Mouse (Mus musculus): ENCODE results near the gene Trim80.
A peak's percentile ranks its signal among the peaks of the same experiment; 100 is the strongest.
"Not testable (repeated sequence)": the region's sequence is repeated elsewhere in the genome, so short reads cannot be mapped to it uniquely, and the experiment has no call there.

Trim80 gene

DNA sequence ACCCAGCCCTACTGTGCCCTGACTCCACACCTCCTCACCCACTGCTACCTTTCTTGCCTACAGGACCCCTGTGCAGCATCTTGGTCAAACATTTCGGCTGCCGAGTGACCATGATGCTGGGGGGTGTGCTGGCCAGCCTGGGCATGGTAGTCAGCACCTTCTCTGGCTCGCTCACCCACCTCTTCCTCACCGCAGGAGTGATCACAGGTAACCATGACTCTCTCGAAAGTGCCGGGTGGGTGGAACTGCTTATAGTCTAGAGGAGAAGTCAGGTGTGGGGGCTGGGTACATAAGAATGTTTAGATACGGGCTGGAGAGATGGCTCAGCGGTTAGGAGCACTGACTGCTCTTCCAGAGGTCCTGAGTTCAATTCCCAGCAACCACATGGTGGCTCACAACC is 24.5 kb downstream of the Trim80 start:
- DNase-seq: no peak

DNA sequence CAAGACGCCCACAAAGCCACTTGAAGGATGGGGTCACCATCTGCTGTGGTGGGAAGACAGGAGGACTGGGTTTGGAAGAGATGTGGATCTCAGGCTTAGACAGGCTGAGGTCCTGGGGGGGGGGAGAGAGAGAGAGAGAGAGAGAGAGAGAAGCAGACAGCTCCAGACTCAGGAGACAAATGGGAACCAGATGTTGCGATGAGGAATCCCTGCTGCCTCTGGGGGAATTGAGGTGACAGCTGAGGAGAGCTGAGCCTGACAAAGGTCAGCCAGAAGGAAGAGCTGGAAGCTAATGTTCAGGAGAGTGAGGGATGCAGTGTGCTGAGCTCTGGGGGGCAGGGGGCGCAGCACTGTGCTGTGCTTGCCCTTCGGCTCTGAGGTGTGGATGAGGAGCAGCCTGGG is 26.9 kb downstream of the Trim80 start:
- DNase-seq: peak; percentile 52

DNA sequence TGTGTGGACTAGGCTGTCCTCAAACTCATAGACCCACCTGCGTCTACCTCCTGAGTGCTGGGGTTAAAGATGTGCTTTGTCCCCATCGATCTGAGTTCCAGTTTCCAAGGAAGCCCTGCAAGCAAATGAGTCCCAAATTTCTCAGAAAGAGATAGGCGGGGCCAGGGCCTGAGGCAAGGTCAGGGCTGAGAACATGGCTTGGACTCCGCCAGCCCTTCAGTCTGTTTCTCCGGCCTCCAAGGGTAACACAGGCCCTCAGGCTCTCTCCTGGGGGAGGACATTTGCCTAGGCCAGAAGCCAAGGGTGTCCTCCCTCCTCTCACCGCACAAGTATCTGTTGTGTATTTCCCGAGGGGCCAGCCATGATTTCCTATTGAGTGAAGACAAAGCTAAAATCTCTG is 31.8 kb downstream of the Trim80 start:
- DNase-seq: no peak

DNA sequence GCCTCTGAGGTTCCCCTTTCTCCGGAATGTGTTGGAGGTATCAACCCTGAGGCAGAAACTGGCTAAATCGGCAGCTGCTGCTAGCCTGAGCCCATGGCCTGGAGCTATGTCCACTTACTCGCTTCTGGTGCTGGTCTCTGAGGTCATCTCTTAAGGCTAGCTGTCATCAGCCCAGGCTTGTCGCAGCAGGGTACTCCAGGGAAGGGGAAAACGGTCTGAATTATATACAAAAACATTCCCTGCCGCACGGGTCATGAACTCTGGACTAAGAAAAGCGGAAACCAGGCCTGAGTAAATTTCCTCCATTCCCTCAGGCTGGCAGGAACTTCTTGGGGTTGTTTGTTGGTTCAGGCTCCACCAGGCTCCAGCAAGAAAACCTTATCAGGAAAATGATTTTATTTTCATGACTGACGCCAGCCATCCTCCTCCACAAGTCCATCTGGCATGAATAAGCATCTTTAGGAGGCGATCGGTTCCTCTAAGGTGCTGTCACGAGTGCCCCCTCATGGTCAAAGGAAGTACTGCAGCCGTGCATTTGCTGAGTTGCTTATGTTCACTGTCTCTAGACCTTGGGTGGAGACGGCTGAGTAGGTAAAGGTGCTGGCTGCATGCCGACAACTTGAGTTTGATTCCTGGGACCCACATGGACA is 33.4 kb downstream of the Trim80 start:
- peak; percentile 95 for DNase-seq

DNA sequence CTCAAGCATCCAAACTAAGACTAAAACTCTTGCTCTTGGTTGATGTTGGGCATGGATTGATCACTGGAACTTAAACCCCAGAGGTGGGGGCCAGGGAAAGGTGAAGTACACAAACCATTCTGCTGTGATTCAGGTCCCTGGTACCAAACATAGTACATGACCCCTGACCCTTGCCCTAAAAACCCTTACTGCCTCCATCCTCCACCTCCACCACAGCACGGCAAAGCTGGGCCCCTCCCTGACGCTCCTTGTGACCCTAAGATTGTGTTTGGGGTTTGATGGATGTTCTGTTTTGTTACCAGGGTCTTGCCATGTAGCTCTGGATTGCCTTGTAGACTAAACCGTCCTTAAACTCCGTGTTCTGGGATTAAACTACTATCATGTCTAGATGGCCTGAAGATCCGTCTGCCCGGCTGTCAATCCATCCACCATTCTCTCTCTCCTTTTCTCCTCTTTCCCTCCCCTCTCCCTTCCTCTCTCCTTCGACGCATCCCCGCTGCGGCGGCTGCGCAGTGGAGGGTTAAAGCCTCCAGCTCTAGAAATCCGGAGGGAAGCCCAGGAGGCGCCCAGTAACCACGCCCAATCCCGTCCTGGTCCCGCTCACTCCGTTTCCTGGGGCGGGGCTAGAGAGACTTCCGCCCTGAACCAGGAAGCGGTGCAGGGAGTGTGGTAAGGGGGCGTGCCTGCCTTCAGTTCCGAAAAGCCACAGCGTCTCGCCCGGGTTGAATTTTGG is 34.8 kb downstream of the Trim80 start, which contains the start of gene Armc7:
Gene Armc7 (plus strand): TSS at position 643 of the 733 bp plus-strand sequence.
- peak; percentile 97 for DNase-seq

DNA sequence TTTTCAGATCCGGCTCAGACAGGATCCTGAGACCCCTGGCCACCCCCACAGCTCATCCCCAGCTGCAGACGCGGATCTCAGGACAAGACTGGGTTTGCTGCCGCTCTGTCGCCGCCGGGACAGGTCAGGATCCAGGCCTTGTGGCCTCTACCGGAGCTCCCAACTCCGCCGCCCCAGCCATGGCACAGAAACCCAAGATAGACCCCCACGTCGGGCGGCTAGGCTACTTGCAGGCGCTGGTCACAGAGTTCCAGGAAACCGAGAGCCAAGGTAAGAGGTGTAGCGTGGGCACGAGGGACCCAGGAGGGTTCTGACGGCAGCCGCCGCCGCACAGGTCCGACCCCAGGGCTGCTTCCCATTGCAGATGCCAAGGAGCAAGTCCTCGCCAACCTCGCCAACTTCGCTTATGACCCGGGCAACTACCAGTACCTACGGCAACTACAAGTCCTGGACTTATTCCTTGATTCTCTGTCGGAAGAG is 35.5 kb downstream of the Trim80 start:
- DNase-seq: no peak

DNA sequence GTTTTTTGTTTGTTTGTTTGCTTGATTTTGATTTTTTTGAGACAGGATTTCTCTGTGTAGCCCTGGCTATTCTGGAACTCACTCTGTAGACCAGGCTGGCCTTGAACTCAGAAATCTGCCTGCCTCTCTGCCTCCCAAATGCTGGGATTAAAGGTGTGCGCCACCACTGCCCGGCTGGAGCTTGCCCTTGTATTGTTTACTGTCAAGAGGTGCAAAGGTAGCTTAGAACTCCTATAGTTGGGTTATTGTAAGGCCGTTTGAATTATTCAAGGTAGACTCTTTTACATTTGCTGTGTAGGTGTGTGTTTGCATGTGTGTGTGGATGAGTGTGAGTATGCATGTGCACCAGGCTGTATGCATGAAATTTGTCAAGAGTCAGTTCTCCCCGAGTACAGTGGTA is 36.3 kb downstream of the Trim80 start:
- DNase-seq: not testable (repeated sequence)

DNA sequence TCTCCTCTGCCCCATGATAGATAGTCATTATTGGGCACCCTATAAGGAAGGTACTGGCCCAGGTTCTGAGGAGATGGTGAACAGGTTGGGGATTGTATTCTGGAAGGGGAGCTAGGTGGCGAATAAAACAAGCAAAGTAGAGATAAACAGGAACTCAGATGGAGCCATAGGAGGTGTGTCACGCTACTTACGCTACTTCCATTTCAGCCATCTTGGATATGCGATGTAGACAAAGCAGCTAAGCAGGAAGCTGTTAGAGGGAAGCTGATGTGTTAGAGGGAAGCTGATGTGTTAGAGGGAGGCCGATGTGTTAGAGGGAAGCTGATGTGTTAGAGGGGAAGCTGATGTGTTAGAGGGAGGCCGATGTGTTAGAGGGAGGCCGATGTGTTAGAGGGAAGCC is 37.0 kb downstream of the Trim80 start:
- not testable (repeated sequence) for DNase-seq

DNA sequence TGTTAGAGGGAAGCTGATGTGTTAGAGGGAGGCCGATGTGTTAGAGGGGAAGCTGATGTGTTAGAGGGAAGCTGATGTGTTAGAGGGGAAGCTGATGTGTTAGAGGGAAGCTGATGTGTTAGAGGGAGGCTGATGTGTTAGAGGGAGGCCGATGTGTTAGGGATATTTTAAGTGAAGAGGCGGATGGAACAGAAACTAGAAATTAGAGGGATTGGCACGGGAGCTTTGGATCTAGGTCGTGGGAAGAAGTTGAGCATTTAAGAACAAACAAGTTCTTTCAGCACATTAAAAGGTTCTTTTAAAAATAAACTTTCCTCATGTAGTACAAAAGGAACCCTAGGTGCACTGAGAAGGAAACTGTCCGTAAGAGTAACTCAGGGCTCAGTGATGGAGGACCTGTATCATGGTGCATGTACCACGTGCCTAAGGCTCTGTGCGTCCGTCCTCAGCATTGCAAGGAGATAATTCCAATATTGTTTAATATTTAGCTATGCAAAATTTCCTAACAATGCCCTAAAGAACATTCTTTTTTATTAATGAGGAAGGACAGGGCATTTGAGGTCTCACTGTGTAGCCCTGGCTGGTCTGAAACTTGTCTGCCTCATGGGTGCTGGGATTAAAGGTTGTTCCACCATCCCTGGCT is 38.1 kb downstream of the Trim80 start:
- DNase-seq: no peak

DNA sequence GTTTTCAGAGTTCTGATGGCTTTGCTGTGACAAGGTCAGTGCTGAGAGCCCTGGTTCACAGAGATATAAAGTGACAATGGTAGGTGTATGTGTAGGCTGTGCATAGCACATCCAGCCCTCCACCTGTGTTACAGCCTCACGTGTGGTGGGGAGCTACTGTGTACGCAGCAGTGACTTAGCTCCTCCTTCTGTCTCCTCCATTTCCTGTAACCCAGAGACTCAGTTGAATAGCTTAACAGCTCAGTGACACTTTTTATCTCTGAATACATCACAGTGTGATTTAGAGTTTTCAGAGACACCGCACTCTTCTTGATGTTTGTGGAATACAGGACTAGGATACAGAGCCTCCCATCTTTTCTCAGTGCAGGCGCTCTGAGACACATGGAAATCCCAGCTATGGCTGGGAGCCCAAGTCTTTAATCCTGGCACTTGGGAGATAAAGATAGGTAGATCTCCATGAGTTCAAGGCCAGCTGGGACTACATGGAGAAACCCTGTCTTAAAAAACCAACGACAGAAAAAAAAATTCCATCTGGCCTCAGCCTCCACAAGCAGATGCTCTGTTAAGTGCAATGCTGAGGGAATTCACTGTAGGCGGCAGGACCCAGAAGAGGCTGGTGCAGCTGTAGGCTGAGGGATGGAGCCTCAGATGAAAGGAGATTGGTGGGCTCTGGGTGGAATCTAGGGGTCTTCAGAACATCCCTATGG is 41.4 kb downstream of the Trim80 start:
- no peak for DNase-seq

DNA sequence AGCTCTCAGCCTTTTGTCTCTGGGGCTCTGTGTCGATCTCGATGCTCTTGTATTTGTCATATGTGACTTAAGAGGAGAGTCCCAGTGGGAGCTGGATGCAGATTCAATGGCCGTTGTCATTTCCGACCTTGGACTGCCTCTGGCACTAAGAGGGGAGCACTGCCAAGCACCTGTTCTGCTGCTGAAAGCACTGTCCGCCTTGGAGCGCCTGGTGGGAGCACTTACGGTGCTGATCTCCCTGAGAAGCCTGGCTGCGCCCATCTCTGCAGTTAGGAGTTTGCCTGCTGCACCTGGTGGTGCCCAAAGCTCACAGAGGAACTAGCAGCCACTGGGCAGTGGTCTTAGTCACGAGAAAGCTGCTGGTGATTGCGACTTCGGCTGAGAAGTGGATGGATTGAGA is 42.9 kb downstream of the Trim80 start:
- no peak for DNase-seq

DNA sequence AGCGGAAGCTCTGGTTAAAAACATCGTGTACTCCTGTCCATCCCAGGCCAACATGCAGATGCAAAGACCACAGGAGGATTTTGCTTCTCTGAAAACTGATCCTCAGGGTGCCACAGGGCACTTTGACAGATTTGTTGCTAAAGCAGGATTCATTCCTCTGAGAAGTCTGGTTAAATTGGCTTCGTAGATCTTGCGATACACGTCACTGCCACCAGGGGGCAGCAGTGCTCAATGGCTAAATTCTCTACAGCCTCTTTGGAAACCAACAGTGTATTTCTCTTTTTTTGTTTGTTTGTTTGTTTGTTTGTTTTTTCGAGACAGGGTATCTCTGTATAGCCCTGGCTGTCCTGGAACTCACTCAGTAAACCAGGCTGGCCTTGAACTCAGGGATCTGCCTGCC is 43.4 kb downstream of the Trim80 start:
- peak; percentile 83 for DNase-seq

DNA sequence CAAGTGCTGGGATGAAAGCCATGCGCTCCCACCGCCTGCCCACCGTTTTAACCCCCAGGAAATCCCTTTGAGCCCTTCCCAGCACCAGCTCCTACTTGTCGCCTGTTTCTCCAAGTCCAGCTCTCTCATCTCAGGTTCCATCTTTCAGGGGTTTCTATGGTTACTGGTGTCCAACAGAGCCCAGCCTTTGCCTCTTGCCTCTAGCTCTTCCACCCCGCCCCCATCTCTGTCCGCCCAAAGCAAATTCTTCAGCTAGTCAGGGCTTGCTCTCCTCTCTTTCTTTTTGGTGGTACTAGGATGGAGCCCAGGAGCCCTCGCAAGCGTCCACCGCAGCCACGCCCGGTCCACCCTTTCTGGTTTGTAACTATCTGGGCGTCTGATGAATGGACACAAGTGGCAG is 44.8 kb downstream of the Trim80 start:
- no peak for DNase-seq

DNA sequence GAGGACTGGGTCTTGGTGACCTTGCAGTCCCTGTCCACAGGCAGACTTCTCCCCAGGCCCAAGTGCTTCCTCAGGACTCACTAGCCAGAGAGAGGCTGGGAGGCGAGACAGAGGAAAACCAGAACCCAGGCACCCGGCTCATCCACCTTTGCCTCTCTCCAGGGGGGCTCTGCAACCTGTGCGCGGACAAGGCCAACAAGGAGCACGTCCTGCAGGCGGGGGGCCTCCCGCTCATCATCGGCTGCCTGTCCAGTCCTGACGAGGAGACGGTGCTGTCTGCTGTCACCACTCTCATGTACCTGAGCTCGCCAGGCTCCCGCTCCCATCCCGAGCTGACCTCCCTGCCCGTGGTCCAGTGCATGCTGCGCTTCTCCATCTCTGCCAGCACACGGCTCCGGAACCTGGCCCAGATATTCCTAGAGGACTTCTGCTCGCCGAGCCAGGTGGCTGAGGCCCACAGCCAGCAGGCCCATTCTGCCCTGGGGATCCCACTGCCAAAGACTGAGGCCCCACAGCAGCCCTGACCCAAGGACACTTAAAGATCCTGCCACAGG is 48.3 kb downstream of the Trim80 start:
- DNase-seq: no peak

DNA sequence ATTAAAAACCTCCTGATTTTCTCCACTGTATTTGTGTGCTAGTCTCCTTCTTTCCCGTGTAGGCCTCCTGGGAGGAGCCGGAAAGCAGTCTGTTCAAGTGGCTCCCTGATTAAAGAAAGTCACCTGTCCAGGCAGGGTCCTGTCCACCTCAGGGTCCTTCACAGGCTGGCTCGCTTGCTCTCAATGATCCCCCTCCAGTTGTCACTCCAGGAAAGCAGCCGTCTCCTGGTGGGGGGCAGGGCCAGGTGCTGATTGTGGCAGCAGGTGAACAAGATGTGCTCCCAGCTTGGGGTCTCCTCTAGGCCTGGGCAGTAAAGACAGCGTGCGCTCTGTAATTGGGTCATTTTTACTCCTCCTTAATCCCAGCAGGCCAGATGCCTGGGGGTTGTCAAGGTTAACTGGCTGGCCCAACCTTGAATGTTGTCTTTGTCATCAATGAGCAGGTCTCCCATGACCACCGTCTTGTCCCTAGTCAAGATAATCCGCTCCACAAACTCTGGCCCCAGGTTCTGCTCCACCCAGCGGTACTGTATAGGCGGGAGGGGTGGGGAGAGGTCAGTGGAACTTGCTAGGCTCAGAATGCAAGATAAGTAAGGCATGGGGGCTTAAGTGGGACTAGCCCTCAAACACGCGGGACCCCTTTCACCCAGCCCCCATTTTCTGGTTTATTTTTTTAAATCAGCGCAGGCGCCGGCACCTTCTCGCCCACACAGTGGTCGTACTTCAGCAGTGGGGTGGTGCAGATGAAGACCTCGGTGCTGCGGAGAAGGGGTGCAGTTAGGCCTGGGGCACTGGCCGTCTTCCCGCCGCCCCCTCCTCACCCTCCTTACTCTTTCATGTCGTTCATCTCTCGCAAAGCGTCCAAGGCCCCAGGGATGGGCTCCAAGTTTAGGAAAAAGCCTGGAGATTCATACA is 50.4 kb downstream of the Trim80 start:
- peak; percentile 50 for DNase-seq

DNA sequence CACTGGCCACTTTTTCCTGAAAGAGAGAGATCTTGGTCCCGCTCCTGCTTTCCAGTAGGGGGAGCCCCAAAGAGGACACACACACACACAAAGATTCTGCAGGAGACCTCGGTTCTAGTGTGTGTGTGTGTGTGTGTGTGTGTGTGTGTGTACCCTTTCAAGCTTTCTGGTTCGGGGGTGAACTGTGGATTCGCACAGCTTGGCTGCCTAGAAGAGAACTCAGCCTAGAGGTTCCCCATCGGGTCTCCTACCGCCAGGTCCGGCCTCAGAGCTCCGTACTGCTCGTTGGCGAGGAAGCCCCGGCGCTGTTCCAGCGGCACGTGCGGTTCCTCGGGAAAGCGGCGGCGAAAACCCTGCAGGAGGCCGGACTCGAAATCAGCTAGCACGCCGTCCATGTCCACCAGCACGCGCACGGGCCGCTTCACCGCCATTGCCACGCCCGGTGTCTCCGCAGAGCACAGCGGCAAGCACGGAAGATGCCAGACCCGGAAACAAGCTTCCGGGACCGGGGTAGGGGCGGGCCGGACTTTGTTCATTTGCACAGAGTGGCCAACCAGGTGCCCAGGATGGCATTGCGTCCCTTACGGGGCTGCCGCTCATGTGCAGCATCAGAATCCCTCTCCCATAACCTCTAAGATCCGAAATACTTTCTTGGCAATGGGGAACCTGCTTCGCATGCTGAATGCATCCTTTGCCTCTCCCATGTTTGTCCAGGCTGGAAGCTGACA is 51.2 kb downstream of the Trim80 start, which contains the start of gene Nt5c:
Gene Nt5c (minus strand): TSS at position 507 of the 728 bp plus-strand sequence.
- peak; percentile 87 for DNase-seq

DNA sequence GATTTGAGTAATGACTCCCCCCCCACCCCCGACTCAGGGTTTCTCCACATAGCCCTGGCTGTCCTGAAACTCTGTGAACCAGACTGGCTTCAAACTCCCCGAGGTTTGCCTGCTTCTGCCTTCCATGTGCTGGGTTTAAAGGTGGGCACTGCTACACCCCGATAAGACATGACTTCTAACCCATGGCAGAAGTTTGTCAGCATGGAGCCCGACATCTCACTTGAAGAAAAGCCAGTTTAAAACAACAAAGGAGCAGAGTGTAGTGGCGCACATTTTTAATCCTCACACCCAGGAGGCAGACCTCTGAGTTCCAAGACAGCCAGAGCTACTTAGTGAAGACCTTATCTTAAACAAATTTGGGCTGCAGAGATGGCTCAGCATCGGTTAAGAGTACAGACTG is 52.0 kb downstream of the Trim80 start:
- no peak for DNase-seq

DNA sequence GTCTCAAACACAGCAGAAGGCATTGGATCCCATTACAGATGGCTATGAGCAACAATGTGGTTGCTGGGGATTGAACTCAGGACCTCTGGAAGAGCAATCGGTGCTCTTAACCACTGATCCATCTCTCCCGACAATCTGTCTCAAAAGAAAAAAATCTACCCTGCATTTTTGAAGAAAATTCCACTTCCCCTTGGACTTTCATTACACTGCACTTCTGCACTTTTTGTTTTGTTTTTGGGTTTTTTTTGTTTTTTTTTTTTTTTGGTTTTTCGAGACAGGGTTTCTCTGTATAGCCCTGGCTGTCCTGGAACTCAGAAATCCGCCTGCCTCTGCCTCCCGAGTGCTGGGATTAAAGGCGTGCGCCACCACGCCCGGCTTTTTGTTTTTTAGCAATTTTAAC is 56.2 kb downstream of the Trim80 start:
- DNase-seq: not testable (repeated sequence)
